Mouse (Mus musculus) c-Kit-positive CD71-positive TER-119-negative erythroid progenitor cells, embryonic 14.5 days (primary cell): ENCODE results near the gene BC107364.
"Not testable (repeated sequence)": the region's sequence is repeated elsewhere in the genome, so short reads cannot be mapped to it uniquely, and the experiment has no call there.

Experiments used
- DNase-seq: peaks from one replicate; pipeline ENCODE4 v3.0.0-alpha.2; 2013; ENCODE audit warnings: low read depth

BC107364 gene

GRCm38 (mm10) chr3:96452262-96452661 is at the start of gene BC107364:
BC107364 (minus strand) TSS chr3:96452306.
- DNase-seq: not testable (repeated sequence)

- DNase-seq: peak; percentile 86
These were observed 49.4 kb upstream of the BC107364 start for GRCm38 (mm10) chr3:96501391-96502115.

GRCm38 (mm10) chr3:96500691-96501265 is 48.7 kb upstream of the BC107364 start:
- DNase-seq: peak; percentile 74

- DNase-seq: peak; percentile 85
These were observed 48.1 kb upstream of the BC107364 start for GRCm38 (mm10) chr3:96500289-96500621.

- DNase-seq: no peak
These were observed 47.6 kb upstream of the BC107364 start for GRCm38 (mm10) chr3:96499481-96500288.

GRCm38 (mm10) chr3:96498476-96499245 is 46.6 kb upstream of the BC107364 start:
- DNase-seq: no peak

GRCm38 (mm10) chr3:96497451-96498028 is 45.4 kb upstream of the BC107364 start:
- DNase-seq: no peak

- not testable (repeated sequence) for DNase-seq
These were observed 44.6 kb upstream of the BC107364 start for GRCm38 (mm10) chr3:96496620-96497275.

- DNase-seq: no peak
These were observed 44.1 kb upstream of the BC107364 start for GRCm38 (mm10) chr3:96496216-96496615.

GRCm38 (mm10) chr3:96495490-96496210 is 43.5 kb upstream of the BC107364 start:
- no peak for DNase-seq

- DNase-seq: no peak
These were observed 42.8 kb upstream of the BC107364 start for GRCm38 (mm10) chr3:96494912-96495311.

GRCm38 (mm10) chr3:96494456-96494855 is 42.4 kb upstream of the BC107364 start:
- not testable (repeated sequence) for DNase-seq

- DNase-seq: not testable (repeated sequence)
These were observed 37.5 kb upstream of the BC107364 start for GRCm38 (mm10) chr3:96489636-96490035.

GRCm38 (mm10) chr3:96488907-96489629 is 37.0 kb upstream of the BC107364 start:
- DNase-seq: not testable (repeated sequence)

GRCm38 (mm10) chr3:96488290-96488906 is 36.3 kb upstream of the BC107364 start:
- DNase-seq: not testable (repeated sequence)

GRCm38 (mm10) chr3:96487596-96488289 is 35.6 kb upstream of the BC107364 start:
- DNase-seq: no peak

- not testable (repeated sequence) for DNase-seq
These were observed 34.9 kb upstream of the BC107364 start for GRCm38 (mm10) chr3:96486828-96487559.
